In genomic region chr7:141070058-141070862, GRCm38 (mm10) we compare ENCODE assay signal across 1 mouse cellular context.
TF ChIP-seq lines count a peak whose summit lies in the region.

No protein-coding gene starts in this region.

TF ChIP-seq in C2C12, 6 proteins besides CTCF, POLR2A, EP300 and RAD21 (continued from another document):
- no peak for TF ChIP-seq MYOD1 (IDR thresholded peaks at IDR 0.05; ENCODE audit: control insufficient read depth, insufficient read length, low read depth)
- TF ChIP-seq MYOG (IDR thresholded peaks at IDR 0.05; ENCODE audit: control insufficient read depth, extremely low read depth, insufficient read length) = no peak
